In genomic region chr9:21245113-21245487, GRCm38 (mm10) we compare ENCODE assay signal across 8 mouse cellular contexts. TPM values are rescaled to one million over a fixed set of nuclear protein-coding genes. Genes with fewer than 3 reads are reported as not detected.
DNase-seq lines count a peak whose midpoint lies in the region; ATAC-seq lines count a peak whose summit lies in the region.

No protein-coding gene starts in this region.

- WGBS in heart, embryonic 16.5 days = 2% methylated on average over 16 of the region's 16 CpGs
- 2% methylated on average over 16 of the region's 16 CpGs for WGBS in embryonic facial prominence, embryonic 11.5 days
- 2% methylated on average over 14 of the region's 16 CpGs for WGBS in midbrain, embryonic 16.5 days

- peak overlapping the region; percentile 92 for H3K4me2 ChIP-seq in heart, embryonic 16.5 days (ENCODE audit: low read depth, low read length)
- H3K4me2 ChIP-seq in embryonic facial prominence, embryonic 11.5 days (ENCODE audit: low read depth, low read length) = peak overlapping the region; percentile 87
- peak overlapping the region; percentile 76 for H3K4me2 ChIP-seq in midbrain, embryonic 16.5 days (ENCODE audit: low read length)

- DNase-seq in heart, adult 8-10 months (ENCODE audit: low spot score) = no peak
- no peak for DNase-seq in embryonic facial prominence, embryonic 11.5 days (ENCODE audit: low spot score)
- DNase-seq in induced T-regulatory cell, adult 2 months (ENCODE audit: low read depth) = peak; percentile 19
- no peak for DNase-seq in gastrocnemius, postnatal 10 days
- no peak for DNase-seq in cerebellum, adult 11 months
- no peak for DNase-seq in cerebellum, adult 8-10 months

- H3K36me3 ChIP-seq in heart, embryonic 16.5 days (ENCODE audit: control insufficient read depth, insufficient read depth) = no peaks in the 10 kb centered on the region
- H3K36me3 ChIP-seq in embryonic facial prominence, embryonic 11.5 days (replicated peaks; ENCODE audit: control insufficient read depth, insufficient read depth, low read depth, low read length) = no peaks in the 10 kb centered on the region
- no peaks in the 10 kb centered on the region for H3K36me3 ChIP-seq in midbrain, embryonic 16.5 days (ENCODE audit: control insufficient read depth, insufficient read depth, low read length)

- 0 out of 2 replicates have a peak, but pooled peaks cover 2% of the 10 kb centered on the region for H3K9me3 ChIP-seq in heart, embryonic 16.5 days (replicated peaks; ENCODE audit: control insufficient read depth, low read length)
- no peaks in the 10 kb centered on the region; the same call in 1 of the 2 replicates for H3K9me3 ChIP-seq in embryonic facial prominence, embryonic 11.5 days (replicated peaks; ENCODE audit: control insufficient read depth, low read length)
- H3K9me3 ChIP-seq in midbrain, embryonic 16.5 days (replicated peaks; ENCODE audit: control insufficient read depth, low read length, poor library complexity, severe bottlenecking) = no peaks in the 10 kb centered on the region

- peak overlapping the region; percentile 60 for H3K4me3 ChIP-seq in heart, embryonic 16.5 days (ENCODE audit: low read length)
- peak overlapping the region; percentile 41 for H3K4me3 ChIP-seq in embryonic facial prominence, embryonic 11.5 days (ENCODE audit: low read depth, low read length)
- H3K4me3 ChIP-seq in midbrain, embryonic 16.5 days (ENCODE audit: low read depth, low read length) = peak overlapping the region; percentile 45

- H3K9ac ChIP-seq in heart, embryonic 16.5 days (ENCODE audit: low read length) = peak overlapping the region; percentile 63
- peak overlapping the region; percentile 44; the same call in 1 of the 2 replicates for H3K9ac ChIP-seq in embryonic facial prominence, embryonic 11.5 days (replicated peaks; ENCODE audit: low read length)
- H3K9ac ChIP-seq in midbrain, embryonic 16.5 days (ENCODE audit: low read depth, low read length) = peak overlapping the region; percentile 64

- no peak for ATAC-seq in heart, embryonic 16.5 days (replicated peaks; ENCODE audit: extremely low read depth, insufficient read depth, low FRiP score)
- no peak for ATAC-seq in embryonic facial prominence, embryonic 11.5 days (replicated peaks; ENCODE audit: insufficient number of reproducible peaks, low FRiP score, low TSS enrichment, low read depth)
- no peak; the same call in 1 of the 2 replicates for ATAC-seq in midbrain, embryonic 16.5 days

- no peak overlapping the region for H3K27ac ChIP-seq in heart, embryonic 16.5 days (ENCODE audit: low read length)
- no peak overlapping the region for H3K27ac ChIP-seq in embryonic facial prominence, embryonic 11.5 days (replicated peaks; ENCODE audit: low read depth, low read length)
- H3K27ac ChIP-seq in midbrain, embryonic 16.5 days (ENCODE audit: low read length) = peak overlapping the region; percentile 60; the same call in 1 of the 2 replicates

- H3K27me3 ChIP-seq in heart, embryonic 16.5 days (ENCODE audit: control insufficient read depth, insufficient read depth, low read length) = peaks cover 70% of the 10 kb centered on the region
- peaks cover 70% of the 10 kb centered on the region for H3K27me3 ChIP-seq in embryonic facial prominence, embryonic 11.5 days (ENCODE audit: control insufficient read depth, insufficient read depth, low read length)
- peaks cover 64% of the 10 kb centered on the region for H3K27me3 ChIP-seq in midbrain, embryonic 16.5 days (ENCODE audit: control insufficient read depth, insufficient read depth, low read depth, low read length)

- peaks cover 18% of the 10 kb centered on the region; the same call in 1 of the 2 replicates for H3K4me1 ChIP-seq in heart, embryonic 16.5 days (ENCODE audit: control insufficient read depth, insufficient read depth, low read length)
- H3K4me1 ChIP-seq in embryonic facial prominence, embryonic 11.5 days (ENCODE audit: control insufficient read depth, insufficient read depth, low read length) = peaks cover 9% of the 10 kb centered on the region; the same call in 1 of the 2 replicates
- H3K4me1 ChIP-seq in midbrain, embryonic 16.5 days (ENCODE audit: control insufficient read depth, insufficient read depth, low read length) = peaks cover 18% of the 10 kb centered on the region; the same call in 1 of the 2 replicates

RNA-seq across cellular contexts. Expression of gene S1pr5, which starts 3.1 kb away (rescaled TPM):
- 0.09 and 0.16 TPM in 2 replicates for polyA plus RNA-seq in heart, embryonic 16.5 days (2015; fragmentation: Nextera tagmentation; extraction: Ambion mirVana)
- total RNA-seq in heart, adult 8-10 months (2022) = 1 to 10 TPM; 1.6 to 1.9 (median 1.8) TPM
- polyA plus RNA-seq in embryonic facial prominence, embryonic 11.5 days (2014; fragmentation: Nextera tagmentation; extraction: Ambion mirVana) = 0.08 and 0.21 TPM in 2 replicates
- 3.7 and 4.3 TPM in 2 replicates for polyA plus RNA-seq in midbrain, embryonic 16.5 days (2015; fragmentation: Nextera tagmentation; extraction: Ambion mirVana)
- total RNA-seq in gastrocnemius, postnatal 10 days (2021) = under 1 TPM; 0.09 to 0.19 TPM

RNA-seq across cellular contexts. Expression of gene Keap1, which starts 5.9 kb away (rescaled TPM):
- 51.5 and 54.6 TPM in 2 replicates for polyA plus RNA-seq in heart, embryonic 16.5 days (2015; fragmentation: Nextera tagmentation; extraction: Ambion mirVana)
- 10 to 100 TPM; 43.6 to 52.1 (median 45.5) TPM for total RNA-seq in heart, adult 8-10 months (2022)
- 23.2 and 27.1 TPM in 2 replicates for polyA plus RNA-seq in embryonic facial prominence, embryonic 11.5 days (2014; fragmentation: Nextera tagmentation; extraction: Ambion mirVana)
- 68.0 and 69.9 TPM in 2 replicates for polyA plus RNA-seq in midbrain, embryonic 16.5 days (2015; fragmentation: Nextera tagmentation; extraction: Ambion mirVana)
- total RNA-seq in gastrocnemius, postnatal 10 days (2021) = 10 to 100 TPM; 59.6 to 60.9 TPM

RNA-seq across cellular contexts. Expression of gene Atg4d, which starts 20.0 kb away (rescaled TPM):
- 58.8 and 63.9 TPM in 2 replicates for polyA plus RNA-seq in heart, embryonic 16.5 days (2015; fragmentation: Nextera tagmentation; extraction: Ambion mirVana)
- 100 to 1,000 TPM in 1 of 4 experiments, 10 to 100 TPM in 3; 87.0 to 105 (median 93.5) TPM for total RNA-seq in heart, adult 8-10 months (2022)
- 28.5 and 31.1 TPM in 2 replicates for polyA plus RNA-seq in embryonic facial prominence, embryonic 11.5 days (2014; fragmentation: Nextera tagmentation; extraction: Ambion mirVana)
- 43.0 and 47.9 TPM in 2 replicates for polyA plus RNA-seq in midbrain, embryonic 16.5 days (2015; fragmentation: Nextera tagmentation; extraction: Ambion mirVana)
- 10 to 100 TPM; 28.4 to 31.9 TPM for total RNA-seq in gastrocnemius, postnatal 10 days (2021)

RNA-seq across cellular contexts. Expression of gene Kri1, which starts 42.7 kb away (rescaled TPM):
- 10.5 and 13.2 TPM in 2 replicates for polyA plus RNA-seq in heart, embryonic 16.5 days (2015; fragmentation: Nextera tagmentation; extraction: Ambion mirVana)
- total RNA-seq in heart, adult 8-10 months (2022) = 10 to 100 TPM; 16.2 to 18.3 (median 17.3) TPM
- 11.4 and 13.3 TPM in 2 replicates for polyA plus RNA-seq in embryonic facial prominence, embryonic 11.5 days (2014; fragmentation: Nextera tagmentation; extraction: Ambion mirVana)
- polyA plus RNA-seq in midbrain, embryonic 16.5 days (2015; fragmentation: Nextera tagmentation; extraction: Ambion mirVana) = 17.0 and 18.3 TPM in 2 replicates
- 10 to 100 TPM; 10.8 to 14.5 TPM for total RNA-seq in gastrocnemius, postnatal 10 days (2021)

RNA-seq across cellular contexts. Expression of gene Cdkn2d, which starts 46.1 kb away (rescaled TPM):
- 105 and 110 TPM in 2 replicates for polyA plus RNA-seq in heart, embryonic 16.5 days (2015; fragmentation: Nextera tagmentation; extraction: Ambion mirVana)
- total RNA-seq in heart, adult 8-10 months (2022) = 10 to 100 TPM; 15.1 to 17.7 (median 16.7) TPM
- 51.3 and 55.0 TPM in 2 replicates for polyA plus RNA-seq in embryonic facial prominence, embryonic 11.5 days (2014; fragmentation: Nextera tagmentation; extraction: Ambion mirVana)
- polyA plus RNA-seq in midbrain, embryonic 16.5 days (2015; fragmentation: Nextera tagmentation; extraction: Ambion mirVana) = 98.9 and 117 TPM in 2 replicates
- total RNA-seq in gastrocnemius, postnatal 10 days (2021) = 10 to 100 TPM; 14.2 to 16.1 TPM
